Comparison of ENCODE assay signal across 8 mouse cellular contexts in the genomic region with DNA sequence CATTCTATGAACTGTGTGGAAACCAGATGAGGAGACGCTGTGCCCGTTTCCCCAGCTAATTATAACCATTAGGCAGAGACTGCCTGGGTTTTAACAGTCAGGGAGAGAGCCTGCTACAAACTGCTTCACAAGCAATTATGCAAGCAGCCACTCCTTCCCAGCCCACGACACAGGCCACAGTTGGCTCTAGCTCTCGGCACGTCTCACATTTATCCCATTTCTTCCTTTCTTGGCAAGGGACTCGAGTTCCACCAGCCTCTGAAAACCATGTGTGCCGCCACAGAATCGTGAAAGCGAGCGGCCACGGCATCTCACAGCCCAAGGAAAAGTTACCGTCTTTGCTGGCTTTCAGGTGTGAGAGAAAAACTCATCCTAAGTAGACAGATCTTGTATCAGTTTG. TPM values are rescaled to one million over a fixed set of nuclear protein-coding genes. Genes with fewer than 3 reads are reported as not detected.
DNase-seq lines count a peak whose midpoint lies in the region; ATAC-seq and TF ChIP-seq lines count a peak whose summit lies in the region.

No protein-coding gene starts in this region.

- no peak overlapping the region for H3K4me2 ChIP-seq in midbrain, embryonic 15.5 days

- ATAC-seq in midbrain, embryonic 15.5 days (replicated peaks) = no peak

- H3K36me3 ChIP-seq in midbrain, embryonic 15.5 days (replicated peaks) = no peaks in the 10 kb centered on the region

- peak; percentile 71 for DNase-seq in 3134 (ENCODE audit: extremely low read depth, insufficient read length, low spot score)
- peak; percentile 97 for DNase-seq in adipocyte (ENCODE audit: low spot score)
- peak; percentile 96 for DNase-seq in heart, adult 11 months
- peak; percentile 50 to 84 for DNase-seq in layer of hippocampus, adult 2 months (ENCODE audit: low spot score in 2 of 2)
- peak; percentile 38 for DNase-seq in lung, postnatal 14 days
- DNase-seq in cerebellum, adult 9-11 months = no peak
- DNase-seq in MN1 (ENCODE audit: low spot score) = no peak

- H3K27ac ChIP-seq in layer of hippocampus, adult 2 months = peak overlapping the region; percentile 65
- no peak overlapping the region for H3K27ac ChIP-seq in midbrain, embryonic 15.5 days

- no peak overlapping the region for H3K4me3 ChIP-seq in layer of hippocampus, adult 2 months
- no peak overlapping the region for H3K4me3 ChIP-seq in midbrain, embryonic 15.5 days

- peaks cover 2% of the 10 kb centered on the region; the same call in 1 of the 2 replicates for H3K4me1 ChIP-seq in midbrain, embryonic 15.5 days

- H3K9ac ChIP-seq in midbrain, embryonic 15.5 days = no peak overlapping the region

- no peaks in the 10 kb centered on the region for H3K27me3 ChIP-seq in midbrain, embryonic 15.5 days (replicated peaks)

- H3K9me3 ChIP-seq in midbrain, embryonic 15.5 days = no peaks in the 10 kb centered on the region

- TF ChIP-seq CTCF in layer of hippocampus, adult 2 months (conservative IDR thresholded peaks at IDR 0.05) = no peak

- WGBS in midbrain, embryonic 15.5 days = 73% methylated on average over 12 of the region's 12 CpGs

RNA-seq across cellular contexts. Expression of gene Col6a3, which starts 5.5 kb away (rescaled TPM):
- total RNA-seq in layer of hippocampus, adult 2 months (2021) = 1 to 10 TPM; 3.4 to 4.0 TPM
- polyA plus RNA-seq in midbrain, embryonic 15.5 days (2015; fragmentation: Nextera tagmentation; extraction: Ambion mirVana) = 7.3 and 8.8 TPM in 2 replicates

Comparison
In these comparisons a context has a peak if more than half of its experiments do, and no peak if none do; other contexts are left out.
1. DNase-seq: peak in 3134 (single experiment), adipocyte (single experiment), heart, adult 11 months (single experiment), layer of hippocampus, adult 2 months (2 of 2) and lung, postnatal 14 days (single experiment); none in cerebellum, adult 9-11 months (single experiment) and MN1 (single experiment).